Mouse (Mus musculus) heart, adult 2 months (tissue): ENCODE measurements around the gene Cgnl1.

Experiments used
- CTCF ChIP-seq: fragments of 200-600 bp; IDR thresholded peaks from 2 replicates; pipeline ENCODE4 v1.8.1; 2022; ENCODE audit warnings: antibody characterized with exemption, mild to moderate bottlenecking, moderate library complexity
- EP300 ChIP-seq: fragments of 200-500 bp; IDR thresholded peaks from 2 replicates; pipeline ENCODE4 v1.6.1; 2011; ENCODE audit warnings: low read depth, low read length, control low read depth; ENCODE audit not compliant: insufficient read depth
- POLR2A ChIP-seq: fragments of 200-500 bp; IDR thresholded peaks from 2 replicates; pipeline ENCODE4 v1.6.1; 2011; ENCODE audit warnings: mild to moderate bottlenecking, low read depth, low read length, control low read depth; ENCODE audit not compliant: insufficient read depth

DNA sequence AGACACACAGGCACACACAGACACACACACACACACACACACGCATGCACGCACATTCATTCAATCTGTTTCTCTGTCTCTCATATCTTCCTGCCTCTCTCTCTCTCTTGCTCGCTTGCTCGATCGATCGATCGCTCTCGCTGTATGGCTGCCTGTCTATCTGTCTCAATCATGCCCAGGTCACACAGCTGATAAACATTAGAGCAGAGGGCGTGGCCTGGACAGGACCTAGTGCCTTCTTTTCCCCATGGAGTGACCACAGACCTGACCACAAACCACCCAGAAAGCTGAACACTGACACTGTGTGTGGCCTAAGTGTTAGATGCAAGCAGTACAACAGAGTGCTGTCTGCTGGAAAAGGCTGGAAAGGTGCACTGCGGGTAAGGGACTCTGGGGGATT, 60.6 kb downstream of the Cgnl1 start:
- TF ChIP-seq POLR2A (no peak), EP300 (no peak), CTCF (no peak)
